Comparison of ENCODE assay signal across 14 mouse cellular contexts in genomic region chr11:93344869-93345268, GRCm38 (mm10).
DNase-seq lines count a peak whose midpoint lies in the region; ATAC-seq and TF ChIP-seq lines count a peak whose summit lies in the region.
"Had no signal": no experiment of that assay in that cellular context is flagged by ENCODE, and none has a peak within 500 bp of the region (broad histone marks: within the 10 kb centered on the region; RNA-seq: fewer than 3 reads in every experiment).

No protein-coding gene starts in this region.

- 0 out of 2 replicates have a peak, but pooled peaks have one; percentile 35 for ATAC-seq in hindbrain, postnatal 0 days
- ATAC-seq in hindbrain, embryonic 11.5 days (ENCODE audit: low FRiP score), result no peak
- ATAC-seq in inflammation-experienced regulatory T-cells, adult 6 months, result no peak

- H3K27ac ChIP-seq in hindbrain, postnatal 0 days, result no peak overlapping the region
- no peak overlapping the region for H3K27ac ChIP-seq in hindbrain, embryonic 11.5 days (ENCODE audit: low read depth, low read length)
- H3K27ac ChIP-seq: hindbrain, embryonic 15.5 days; limb, embryonic 12.5 days; liver, embryonic 15.5 days had no signal

- H3K9me3 ChIP-seq in hindbrain, postnatal 0 days (ENCODE audit: low read length), result no peaks in the 10 kb centered on the region
- no peaks in the 10 kb centered on the region for H3K9me3 ChIP-seq in hindbrain, embryonic 11.5 days (ENCODE audit: control insufficient read depth, low read length)
- H3K9me3 ChIP-seq: hindbrain, embryonic 15.5 days; limb, embryonic 12.5 days; liver, embryonic 15.5 days had no signal

- H3K4me1 ChIP-seq in hindbrain, postnatal 0 days (ENCODE audit: insufficient read depth, low read length), result 0 out of 2 replicates have a peak, but pooled peaks cover 3% of the 10 kb centered on the region
- no peaks in the 10 kb centered on the region for H3K4me1 ChIP-seq in hindbrain, embryonic 11.5 days (replicated peaks; ENCODE audit: control insufficient read depth, insufficient read depth, low read length)
- H3K4me1 ChIP-seq: hindbrain, embryonic 15.5 days; limb, embryonic 12.5 days; liver, embryonic 15.5 days had no signal

- H3K9ac ChIP-seq in hindbrain, postnatal 0 days (replicated peaks; ENCODE audit: low read length), result no peak overlapping the region
- no peak overlapping the region for H3K9ac ChIP-seq in hindbrain, embryonic 11.5 days (ENCODE audit: low read depth, low read length)
- H3K9ac ChIP-seq: hindbrain, embryonic 15.5 days; limb, embryonic 12.5 days; liver, embryonic 15.5 days had no signal

- H3K27me3 ChIP-seq in hindbrain, postnatal 0 days (ENCODE audit: insufficient read depth, low read length), result no peaks in the 10 kb centered on the region
- H3K27me3 ChIP-seq in hindbrain, embryonic 11.5 days (ENCODE audit: control insufficient read depth, insufficient read depth, low read length), result no peaks in the 10 kb centered on the region
- H3K27me3 ChIP-seq: hindbrain, embryonic 15.5 days; limb, embryonic 12.5 days; liver, embryonic 15.5 days had no signal

- H3K4me3 ChIP-seq in hindbrain, postnatal 0 days (ENCODE audit: low read length), result no peak overlapping the region
- no peak overlapping the region for H3K4me3 ChIP-seq in hindbrain, embryonic 11.5 days (ENCODE audit: low read depth, low read length)
- H3K4me3 ChIP-seq: hindbrain, embryonic 15.5 days; limb, embryonic 12.5 days; liver, embryonic 15.5 days had no signal

- no peak for TF ChIP-seq CTCF in hindbrain, postnatal 0 days (IDR thresholded peaks at IDR 0.05; ENCODE audit: low read depth)

- peak; percentile 59 for DNase-seq in hindbrain, postnatal 0 days (ENCODE audit: low spot score)
- DNase-seq in hindbrain, embryonic 11.5 days (ENCODE audit: low spot score), result no peak
- peak; percentile 6 for DNase-seq in Muller cell, postnatal 12 days (ENCODE audit: inconsistent ontology term)
- peak; percentile 80 for DNase-seq in cerebellum, adult 11 months
- peak; percentile 82 to 88 for DNase-seq in cerebellum, postnatal 25 days
- no peak for DNase-seq in adrenal gland, adult 8-10 months
- DNase-seq: gastrocnemius, postnatal 25 days; heart, postnatal 10 days; kidney, adult 8-10 months; lung, postnatal 14 days had no signal

- WGBS in hindbrain, postnatal 0 days, result 40% methylated on average over 3 of the region's 3 CpGs
- WGBS in hindbrain, embryonic 11.5 days, result 87% methylated on average over 3 of the region's 3 CpGs

- H3K36me3 ChIP-seq in hindbrain, postnatal 0 days (ENCODE audit: insufficient read depth, low read length), result no peaks in the 10 kb centered on the region
- H3K36me3 ChIP-seq in hindbrain, embryonic 11.5 days (ENCODE audit: control insufficient read depth, insufficient read depth, low read length), result no peaks in the 10 kb centered on the region
- H3K36me3 ChIP-seq: hindbrain, embryonic 15.5 days; limb, embryonic 12.5 days; liver, embryonic 15.5 days had no signal

- H3K4me2 ChIP-seq in hindbrain, postnatal 0 days (ENCODE audit: low read depth, low read length), result no peak overlapping the region
- no peak overlapping the region for H3K4me2 ChIP-seq in hindbrain, embryonic 11.5 days (replicated peaks; ENCODE audit: low read depth, low read length)
- H3K4me2 ChIP-seq: hindbrain, embryonic 15.5 days; limb, embryonic 12.5 days; liver, embryonic 15.5 days had no signal

Comparison
In these comparisons a context has a peak if more than half of its experiments do, and no peak if none do; other contexts are left out.
1. DNase-seq: peak in hindbrain, postnatal 0 days (single experiment), Muller cell, postnatal 12 days (single experiment), cerebellum, adult 11 months (single experiment) and cerebellum, postnatal 25 days (2 of 2); none in hindbrain, embryonic 11.5 days (single experiment) and adrenal gland, adult 8-10 months (single experiment).